Mouse (Mus musculus): ENCODE results near the gene Sstr4.

Sstr4 gene

GRCm38 (mm10) chr2:148396209-148396608, 1.1 kb downstream of the Sstr4 start:
- DNase-seq, result no peak

- DNase-seq, result no peak
These were observed 2.1 kb downstream of the Sstr4 start for GRCm38 (mm10) chr2:148397015-148397783.

- DNase-seq, result no peak
These were observed 2.6 kb downstream of the Sstr4 start for GRCm38 (mm10) chr2:148397784-148398100.

GRCm38 (mm10) chr2:148398901-148399685, 3.9 kb downstream of the Sstr4 start:
- DNase-seq, result no peak

- DNase-seq, result no peak
These were observed 7.1 kb downstream of the Sstr4 start for GRCm38 (mm10) chr2:148402227-148402626.

- DNase-seq, result no peak
These were observed 9.8 kb downstream of the Sstr4 start for GRCm38 (mm10) chr2:148404906-148405305.

- peak; percentile 17 to 18 for DNase-seq
These were observed 11.2 kb downstream of the Sstr4 start for GRCm38 (mm10) chr2:148406160-148406970.

GRCm38 (mm10) chr2:148406971-148407869, 12.1 kb downstream of the Sstr4 start:
- peak in 1 of 2 experiments; percentile 7 for DNase-seq

GRCm38 (mm10) chr2:148407870-148408760, 13.0 kb downstream of the Sstr4 start, which contains the start of gene Thbd:
Thbd (minus strand) TSS chr2:148408188.
- peak; percentile 18 to 26 for DNase-seq

- DNase-seq, result no peak
These were observed 13.6 kb downstream of the Sstr4 start for GRCm38 (mm10) chr2:148408761-148409120.

- DNase-seq, result peak; percentile 43 to 60
These were observed 14.0 kb downstream of the Sstr4 start for GRCm38 (mm10) chr2:148409141-148409540.

- DNase-seq, result no peak
These were observed 14.7 kb downstream of the Sstr4 start for GRCm38 (mm10) chr2:148409821-148410220.

- no peak for DNase-seq
These were observed 24.0 kb downstream of the Sstr4 start for GRCm38 (mm10) chr2:148419151-148419550.

GRCm38 (mm10) chr2:148419776-148420175, 24.6 kb downstream of the Sstr4 start:
- no peak for DNase-seq

- DNase-seq, result no peak
These were observed 26.0 kb downstream of the Sstr4 start for GRCm38 (mm10) chr2:148421112-148421511.

- DNase-seq, result no peak
These were observed 26.6 kb downstream of the Sstr4 start for GRCm38 (mm10) chr2:148421706-148422105.

GRCm38 (mm10) chr2:148425709-148426382, 30.7 kb downstream of the Sstr4 start:
- DNase-seq, result no peak

- no peak for DNase-seq
These were observed 32.4 kb downstream of the Sstr4 start for GRCm38 (mm10) chr2:148427553-148427952.

- no peak for DNase-seq
These were observed 33.4 kb downstream of the Sstr4 start for GRCm38 (mm10) chr2:148428523-148428922.

GRCm38 (mm10) chr2:148429001-148429505, 33.9 kb downstream of the Sstr4 start:
- DNase-seq, result no peak

Data from thymus, adult 18-20 months (tissue).